Mouse (Mus musculus): ENCODE results near the gene Slc22a13.

Gene Slc22a13

DNA sequence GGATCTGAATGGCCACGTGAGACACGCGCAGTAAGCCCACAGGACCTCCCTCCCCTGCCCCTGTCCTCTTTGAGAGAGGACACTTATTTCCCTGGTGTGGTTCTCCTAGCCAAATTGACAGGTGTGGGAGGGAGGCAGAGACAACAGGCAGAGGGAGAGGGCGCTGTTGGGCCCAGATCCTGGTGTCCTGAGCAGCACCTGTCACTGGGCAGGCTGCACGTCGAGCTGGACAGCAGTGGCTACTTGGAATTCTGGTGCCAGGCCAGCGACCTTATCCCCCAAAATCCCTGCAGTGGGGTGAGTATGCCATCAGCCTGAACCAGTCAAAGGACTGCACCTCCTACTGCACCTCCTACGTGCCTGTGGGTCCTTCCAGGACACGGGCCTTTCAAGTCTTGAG lies 65.5 kb downstream of the Slc22a13 start:
- in situ Hi-C loops (cut with MboI; ENCODE audit: low sequenced_read_pairs), result no loop called here

All from CH12F3 (cell line).